Mouse (Mus musculus) liver, adult 2 months (tissue): ENCODE results near the gene Scn1b. TPM values are rescaled to one million over a fixed set of nuclear protein-coding genes. Genes with fewer than 3 reads are reported as not detected.

Experiments used
- DNase-seq: peaks from one replicate; pipeline ENCODE4 v3.0.0-alpha.2; 2011; ENCODE audit warnings: low read depth, low spot score; ENCODE audit errors: extremely low read depth
- H3K27ac ChIP-seq: fragments of 200-500 bp; replicated peaks from 2 replicates; pipeline ENCODE4 v1.5.1; 2012; ENCODE audit warnings: low read depth, mild to moderate bottlenecking, control low read depth, inconsistent platforms, low read length; ENCODE audit not compliant: insufficient read depth
- H3K27me3 ChIP-seq: fragments of 200-500 bp; 2 replicates; pipeline ENCODE4 v1.6.1; 2012; ENCODE audit warnings: mild to moderate bottlenecking, moderate library complexity, low read length, inconsistent platforms; ENCODE audit not compliant: control insufficient read depth, insufficient read depth
- H3K36me3 ChIP-seq: fragments of 200-500 bp; 2 replicates; pipeline ENCODE4 v1.6.1; 2012; ENCODE audit warnings: low read length, inconsistent platforms; ENCODE audit not compliant: control insufficient read depth, insufficient read depth
- H3K4me1 ChIP-seq: fragments of 200-500 bp; 2 replicates; pipeline ENCODE4 v1.6.1; 2011; ENCODE audit warnings: low read length; ENCODE audit not compliant: control insufficient read depth, insufficient read depth
- H3K4me3 ChIP-seq: fragments of 200-500 bp; 2 replicates; pipeline ENCODE4 v1.5.1; 2011; ENCODE audit warnings: low read depth, mild to moderate bottlenecking, control low read depth, low read length, moderate library complexity; ENCODE audit not compliant: insufficient read depth
- H3K79me2 ChIP-seq: fragments of 200-500 bp; 2 replicates; pipeline ENCODE4 v1.6.1; 2012; ENCODE audit warnings: inconsistent platforms, mild to moderate bottlenecking, low read length, moderate library complexity; ENCODE audit not compliant: control insufficient read depth, insufficient read depth
- H3K9ac ChIP-seq: fragments of 200-500 bp; 2 replicates; pipeline ENCODE4 v1.6.1; 2012; ENCODE audit warnings: low read depth, mild to moderate bottlenecking, control low read depth, inconsistent platforms, low read length
- CTCF ChIP-seq: fragments of 200-500 bp; IDR thresholded peaks from 2 replicates; pipeline ENCODE4 v1.5.1; 2011; ENCODE audit warnings: low read depth, low read length, control low read depth
- POLR2A ChIP-seq: fragments of 200-500 bp; IDR thresholded peaks from 2 replicates; pipeline ENCODE4 v1.6.1; 2011; ENCODE audit warnings: low read length, control low read depth; ENCODE audit not compliant: insufficient read depth; ENCODE audit errors: extremely low read depth
- WGBS: fragments of 180-500 bp; shearing (Covaris S2); methylation state at CpG from one replicate; pipeline ENCODE4 v1.1.7; 2018; 5-methylcytosine and 5-hydroxymethylcytosine counted together
- polyA plus RNA-seq: library from polyadenylated mRNA; depleted of rRNA; stranded (reverse); fragments of >200 nt; gene quantifications from 2 replicates; pipeline ENCODE4 v1.2.3, GENCODE M21; 2012
- total RNA-seq: library from RNA; depleted of rRNA; stranded (reverse); fragments of >200 nt; gene quantifications from 2 replicates; pipeline ENCODE4 v1.2.3, GENCODE M21; 2014

Gene Scn1b
- total and polyA plus RNA-seq, 2 experiments, result 2.4 to 7.1 TPM

DNA sequence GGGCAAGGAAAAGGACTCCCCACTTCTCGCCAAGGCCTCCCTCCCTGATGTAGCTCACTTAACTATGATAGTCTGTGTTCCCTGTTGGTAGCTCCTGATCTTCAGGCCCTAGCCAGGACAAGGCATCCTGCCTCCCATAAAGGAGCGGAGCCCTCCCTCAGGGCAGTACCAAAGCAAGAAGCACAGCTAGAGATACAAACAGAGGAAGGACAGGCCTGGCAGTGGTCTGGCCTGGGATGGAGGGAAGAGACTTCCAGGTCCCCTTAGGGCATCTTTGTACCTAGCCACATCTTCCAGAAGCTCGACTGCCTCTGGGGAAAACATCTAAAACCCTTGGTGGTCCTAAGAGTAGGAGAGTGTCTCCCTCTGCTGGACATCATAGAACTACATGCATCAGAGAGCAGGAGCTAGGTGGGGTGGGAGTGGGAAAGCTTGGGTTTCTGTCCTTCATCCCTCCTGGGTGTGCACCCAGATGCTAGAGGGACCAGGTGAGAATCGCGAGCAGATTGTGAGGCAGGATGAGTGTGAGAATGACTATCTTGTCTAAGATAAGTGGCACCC lies 48.8 kb downstream of the Scn1b start:
- Histone ChIP-seq H3K9ac (no peak overlapping the region), H3K4me3 (no peak overlapping the region), H3K4me1 (peaks cover 10% of the 10 kb centered on the region), H3K79me2 (no peaks in the 10 kb centered on the region), H3K27ac (no peak overlapping the region), H3K36me3 (no peaks in the 10 kb centered on the region), H3K27me3 (no peaks in the 10 kb centered on the region)
- 52% methylated on average over 5 of the region's 5 CpGs for WGBS
- no peak for DNase-seq
- TF ChIP-seq POLR2A (no peak), CTCF (peak; percentile 55)

DNA sequence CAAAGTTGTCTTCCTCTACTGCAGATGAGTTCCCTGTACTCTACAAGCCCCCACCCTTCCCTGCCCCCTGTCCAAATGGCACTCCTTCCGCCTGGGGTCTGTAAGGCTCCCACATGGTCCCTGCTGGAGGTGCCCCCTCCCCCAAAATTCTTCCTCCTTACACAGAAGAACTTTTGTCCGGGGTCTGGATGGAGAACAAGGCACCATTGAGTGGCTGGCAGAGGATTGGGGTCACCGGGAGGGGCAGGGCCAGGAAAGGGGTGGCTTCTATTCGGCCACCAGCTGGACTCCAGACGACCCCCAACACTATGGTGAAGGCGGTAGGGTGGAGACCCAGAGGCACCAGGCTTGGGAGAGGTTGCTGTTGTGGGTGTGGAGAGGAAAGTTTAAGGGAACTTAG lies 49.3 kb downstream of the Scn1b start:
- Histone ChIP-seq H3K27me3 (no peaks in the 10 kb centered on the region), H3K36me3 (no peaks in the 10 kb centered on the region), H3K4me1 (peaks cover 8% of the 10 kb centered on the region), H3K27ac (no peak overlapping the region), H3K4me3 (no peak overlapping the region), H3K79me2 (no peaks in the 10 kb centered on the region), H3K9ac (no peak overlapping the region)
- DNase-seq, result no peak
- WGBS, result 78% methylated on average over 6 of the region's 6 CpGs
- TF ChIP-seq CTCF (no peak), POLR2A (no peak)

DNA sequence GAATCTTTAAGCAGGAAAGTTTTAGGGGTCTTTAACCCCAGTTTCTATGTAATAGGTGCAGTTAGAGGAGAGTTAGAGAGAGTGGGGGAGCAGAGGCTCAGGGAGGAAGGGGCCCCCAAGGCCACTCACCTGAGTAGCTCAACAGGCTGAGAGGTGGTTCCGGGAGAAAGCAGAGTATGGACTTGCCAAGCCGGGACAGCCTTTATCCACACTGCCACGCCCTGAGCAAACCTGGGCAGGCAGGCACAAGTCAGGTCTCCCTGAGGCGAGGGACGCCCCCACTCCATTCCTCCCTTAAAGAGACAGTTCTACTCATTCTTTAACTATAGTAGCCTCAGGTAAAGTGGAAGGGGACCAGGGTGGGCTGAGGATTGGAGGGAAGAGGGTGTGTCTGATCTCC lies 50.3 kb downstream of the Scn1b start, which contains the start of gene Fxyd3:
Gene Fxyd3 (minus strand): TSS at position 213 of the 400 bp plus-strand sequence.
- H3K27me3 ChIP-seq, result no peaks in the 10 kb centered on the region
- peaks cover 8% of the 10 kb centered on the region for H3K4me1 ChIP-seq
- DNase-seq, result no peak
- no peaks in the 10 kb centered on the region for H3K79me2 ChIP-seq
- TF ChIP-seq POLR2A (no peak), CTCF (no peak)
- no peak within 1 kb of the TSS for H3K9ac ChIP-seq
- H3K36me3 ChIP-seq, result no peaks in the 10 kb centered on the region
- no peak within 1 kb of the TSS for H3K4me3 ChIP-seq
- WGBS, result 48% methylated on average over 5 of the region's 5 CpGs
- H3K27ac ChIP-seq, result no peak within 1 kb of the TSS

DNA sequence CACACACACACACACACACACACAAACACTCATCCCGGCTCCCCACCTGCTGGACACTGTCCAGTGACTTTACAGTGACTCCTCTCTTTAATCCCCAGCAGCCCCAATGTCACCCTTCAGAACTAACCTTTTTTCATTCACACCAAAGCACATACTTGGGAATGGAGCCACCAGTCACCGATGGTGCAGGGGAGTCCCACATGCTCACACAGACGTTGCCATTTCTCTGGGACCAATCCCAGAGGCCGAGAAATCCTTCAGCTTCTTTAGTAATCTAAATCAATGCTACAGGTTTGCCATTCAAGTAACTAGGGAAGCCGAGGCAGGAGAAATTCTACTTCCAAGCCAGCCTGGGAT lies 52.1 kb downstream of the Scn1b start:
- 69% methylated on average over 5 of the region's 5 CpGs for WGBS
- Histone ChIP-seq H3K36me3 (no peaks in the 10 kb centered on the region), H3K27ac (no peak overlapping the region), H3K4me3 (no peak overlapping the region), H3K27me3 (no peaks in the 10 kb centered on the region), H3K79me2 (no peaks in the 10 kb centered on the region), H3K4me1 (peaks cover 2% of the 10 kb centered on the region; the same call in 1 of the 2 replicates), H3K9ac (no peak overlapping the region)
- DNase-seq, result no peak
- TF ChIP-seq CTCF (no peak), POLR2A (no peak)

DNA sequence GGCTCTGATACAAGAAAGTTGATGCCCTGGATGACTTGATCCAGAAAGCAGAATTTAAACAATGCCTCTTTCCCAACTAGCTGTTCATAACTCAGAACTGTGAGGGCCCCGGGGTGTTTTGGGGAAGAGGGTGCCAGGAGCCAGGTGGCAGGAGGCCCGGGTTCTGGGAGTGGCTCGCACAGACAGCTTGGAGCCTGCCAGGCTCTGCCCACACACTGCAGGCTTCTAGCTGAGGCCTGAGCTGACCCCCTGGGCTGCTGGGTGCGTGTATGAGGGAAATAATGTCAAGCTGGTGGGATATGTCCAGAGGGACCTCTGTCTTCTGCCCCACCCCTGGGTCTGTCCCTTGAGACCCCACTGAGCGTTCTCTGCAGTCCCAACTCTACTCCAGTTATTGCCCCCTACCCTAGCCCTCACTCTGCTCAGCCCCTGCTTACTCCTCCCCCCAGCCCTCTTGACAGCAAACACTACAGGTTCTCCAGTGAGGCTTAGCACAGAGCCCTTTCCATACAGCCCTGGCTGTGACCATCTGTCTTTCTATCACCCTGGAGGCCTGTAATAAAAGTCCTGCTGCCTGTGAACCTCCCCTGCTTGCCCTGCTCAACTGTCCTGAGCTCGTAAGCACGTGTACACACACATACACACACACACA lies 52.6 kb downstream of the Scn1b start:
- Histone ChIP-seq H3K36me3 (no peaks in the 10 kb centered on the region), H3K27ac (no peak overlapping the region), H3K4me1 (no peaks in the 10 kb centered on the region), H3K9ac (no peak overlapping the region), H3K4me3 (no peak overlapping the region), H3K79me2 (no peaks in the 10 kb centered on the region), H3K27me3 (no peaks in the 10 kb centered on the region)
- 46% methylated on average over 7 of the region's 7 CpGs for WGBS
- no peak for TF ChIP-seq POLR2A
- TF ChIP-seq CTCF, result no peak
- DNase-seq, result no peak

DNA sequence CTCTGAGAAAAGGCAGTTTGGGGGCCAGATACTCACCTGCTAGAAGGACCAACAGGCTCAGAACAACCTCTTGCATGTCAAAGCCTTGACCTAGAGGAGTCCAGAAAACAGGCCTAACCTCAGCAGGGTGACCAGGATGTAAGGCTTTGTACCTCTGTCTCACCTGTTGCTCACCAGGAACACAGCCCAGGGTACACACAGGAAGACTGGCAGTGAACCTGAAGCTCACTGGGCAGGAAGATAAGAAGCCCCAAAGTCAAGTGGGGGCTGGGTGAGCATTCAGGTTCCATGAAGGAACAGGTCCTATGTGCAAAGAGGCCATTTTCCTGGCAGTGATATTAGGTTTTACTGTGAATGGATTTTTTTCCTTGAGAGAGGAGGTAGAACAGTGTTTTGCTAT lies 53.3 kb downstream of the Scn1b start:
- TF ChIP-seq CTCF (no peak), POLR2A (no peak)
- no peak for DNase-seq
- Histone ChIP-seq H3K79me2 (no peaks in the 10 kb centered on the region), H3K4me1 (no peaks in the 10 kb centered on the region), H3K4me3 (no peak overlapping the region), H3K27me3 (no peaks in the 10 kb centered on the region), H3K27ac (no peak overlapping the region), H3K36me3 (no peaks in the 10 kb centered on the region), H3K9ac (no peak overlapping the region)
